Mouse (Mus musculus) heart, postnatal 36 days (tissue): ENCODE measurements around the gene Acot2. TPM values are rescaled to one million over a fixed set of nuclear protein-coding genes. Genes with fewer than 3 reads are reported as not detected.
"Not testable (repeated sequence)": the region's sequence is repeated elsewhere in the genome, so short reads cannot be mapped to it uniquely, and the experiment has no call there.

Experiments
- DNase-seq, 2 experiments: peaks; one replicate each; pipeline ENCODE4 v3.0.0; 2021 to 2022
- intact Hi-C: fragments of 180-260 bp; cut with DNase I; formaldehyde crosslinking; loops from one replicate; pipeline ENCODE4 v1.15.1; 2025
- total RNA-seq, 2 experiments: library from RNA; stranded (reverse); gene quantifications; 2 replicates each; pipeline ENCODE4 v1.2.3; 2021

Gene Acot2
- total RNA-seq, 2 experiments from 2014 or later: 139 to 166 TPM

DNA sequence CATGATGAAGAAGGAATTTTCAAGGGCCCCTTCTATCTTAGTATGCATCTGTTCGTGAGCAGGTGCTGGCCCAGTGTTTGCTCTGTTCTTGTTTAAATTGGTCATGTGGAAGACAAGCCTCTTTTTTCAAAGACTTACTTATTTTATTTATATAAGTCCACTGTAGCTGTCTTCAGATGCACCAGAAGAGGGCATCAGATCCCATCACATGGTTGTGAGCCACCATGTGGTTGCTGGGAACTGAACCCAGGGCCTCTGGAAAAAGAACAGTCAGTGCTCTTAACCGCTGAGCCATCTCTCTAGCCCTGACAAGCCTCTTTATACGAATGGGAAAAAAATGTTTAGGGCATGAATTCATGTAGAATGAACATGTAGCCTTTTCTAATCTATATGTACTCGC, 1.7 kb downstream of the Acot2 start:
- intact Hi-C loops: no loop called here
- no peak for DNase-seq

DNA sequence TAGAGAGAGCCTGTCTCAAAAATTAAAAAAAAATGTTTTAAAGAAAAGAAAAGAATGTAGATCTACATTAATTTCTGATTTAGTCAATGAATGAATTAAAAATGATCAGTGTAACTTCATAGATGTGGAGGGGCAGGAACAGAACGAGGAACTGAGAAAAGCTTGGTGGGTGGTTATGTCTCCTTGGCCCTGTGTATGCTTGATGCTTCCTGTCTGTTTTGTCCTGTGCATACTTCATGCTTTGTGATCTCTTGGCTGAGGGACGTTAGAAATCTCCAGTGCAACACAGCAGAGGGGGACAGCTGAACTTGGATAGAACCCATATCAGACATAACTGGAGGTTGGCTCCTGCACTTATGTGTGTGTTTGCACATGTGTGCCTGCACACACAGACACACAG, 9.6 kb downstream of the Acot2 start:
- no peak for DNase-seq
- intact Hi-C loops: no loop called here

DNA sequence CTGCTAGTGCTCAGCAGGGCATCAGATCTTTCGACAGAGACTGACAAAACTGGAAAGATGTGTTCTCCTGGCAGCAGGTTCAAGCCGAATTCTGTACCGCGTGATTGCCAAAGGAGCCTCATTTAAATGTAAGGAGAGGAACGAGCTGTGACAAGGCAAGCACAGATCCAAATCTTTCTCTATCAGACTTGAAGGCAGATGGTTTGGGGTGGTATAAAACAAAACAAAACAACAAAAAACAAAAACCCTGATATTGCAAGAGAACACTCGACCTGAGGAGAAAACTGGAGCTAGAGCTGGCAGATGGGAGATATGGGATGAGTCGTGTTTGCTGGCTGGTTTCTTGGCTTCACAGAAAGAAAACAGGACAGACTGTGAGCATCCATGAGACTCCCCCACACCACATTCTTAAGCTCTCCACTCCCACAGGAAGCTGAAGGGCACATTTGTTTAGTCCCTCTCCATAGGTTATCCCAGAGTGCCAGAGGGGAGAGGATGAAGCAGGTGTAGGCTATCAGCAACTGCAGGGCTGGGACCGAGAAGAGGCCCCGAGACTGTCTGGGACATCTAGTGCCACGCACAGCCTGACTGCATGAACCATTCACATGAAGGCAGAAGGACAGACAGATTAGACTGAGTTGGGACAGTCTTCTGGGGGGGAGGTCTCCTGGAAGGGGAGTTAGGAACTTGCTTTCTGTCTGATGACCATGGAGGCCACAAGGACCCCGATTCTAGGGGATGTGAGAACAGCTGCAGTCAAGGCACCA, 10.9 kb downstream of the Acot2 start:
- intact Hi-C loops: no loop called here
- DNase-seq: no peak

DNA sequence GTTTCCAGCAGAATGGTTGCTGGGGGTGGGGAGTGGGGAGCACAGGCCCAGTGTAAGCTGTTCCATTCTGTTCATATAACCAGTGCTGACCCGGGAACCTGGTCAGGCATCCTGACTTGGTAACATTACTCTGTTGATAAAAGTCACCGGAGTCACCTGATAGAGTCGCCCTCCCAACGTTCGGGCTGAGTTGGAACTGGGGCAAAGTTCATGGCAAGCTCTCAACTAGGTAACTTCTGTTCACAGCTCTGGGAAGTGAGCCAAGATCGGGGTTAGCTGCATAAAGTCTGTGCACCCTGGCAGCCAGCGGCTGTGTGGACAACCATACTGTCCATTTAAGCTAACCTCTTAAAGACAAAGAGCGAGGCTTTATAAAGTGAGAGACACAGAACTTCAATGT, 11.6 kb downstream of the Acot2 start:
- peak; percentile 52 to 71 for DNase-seq

DNA sequence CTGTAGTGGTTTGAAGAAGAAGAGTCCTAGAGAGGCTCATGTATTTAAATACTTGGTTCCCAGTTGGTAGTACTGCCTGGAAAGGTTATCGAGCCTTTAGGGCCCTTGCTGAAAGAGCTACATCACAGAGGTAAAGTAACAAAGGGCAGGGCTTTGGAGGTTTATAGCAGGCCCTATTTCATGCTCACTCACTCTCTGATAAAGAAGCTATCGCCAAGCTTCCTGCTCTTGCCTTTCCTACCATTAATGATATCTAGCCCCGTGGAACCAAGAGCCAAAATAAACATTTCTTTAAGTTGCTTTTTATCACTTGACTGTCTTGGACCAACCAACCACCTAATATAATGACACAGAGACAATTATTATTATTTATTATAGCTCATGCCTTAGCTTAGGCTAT, 12.8 kb downstream of the Acot2 start:
- intact Hi-C loops: no loop called here
- no peak for DNase-seq

More for the DNA sequence above, 11.6 kb downstream of the Acot2 start:
- intact Hi-C loops: not testable (repeated sequence)

DNA sequence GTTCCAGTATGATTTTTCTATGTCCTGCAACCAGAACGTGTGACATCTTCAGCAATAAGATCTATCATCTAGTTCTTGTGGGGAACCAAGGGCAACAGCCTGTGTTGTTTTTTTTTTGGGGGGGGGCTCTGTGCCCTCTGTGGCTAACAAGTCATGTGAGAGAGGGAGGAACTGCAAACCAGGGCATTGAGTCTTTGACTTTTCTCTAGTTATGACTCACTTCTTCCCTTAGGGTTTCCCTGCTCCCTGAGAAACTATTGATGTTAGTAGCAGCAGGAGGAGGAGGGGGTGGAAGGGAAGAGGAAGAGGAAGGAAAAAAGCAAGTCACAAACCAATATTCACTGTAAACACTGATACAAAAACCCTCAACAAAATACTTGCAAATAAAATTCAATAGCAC, 16.2 kb downstream of the Acot2 start:
- no peak for DNase-seq
- intact Hi-C loops: no loop called here

DNA sequence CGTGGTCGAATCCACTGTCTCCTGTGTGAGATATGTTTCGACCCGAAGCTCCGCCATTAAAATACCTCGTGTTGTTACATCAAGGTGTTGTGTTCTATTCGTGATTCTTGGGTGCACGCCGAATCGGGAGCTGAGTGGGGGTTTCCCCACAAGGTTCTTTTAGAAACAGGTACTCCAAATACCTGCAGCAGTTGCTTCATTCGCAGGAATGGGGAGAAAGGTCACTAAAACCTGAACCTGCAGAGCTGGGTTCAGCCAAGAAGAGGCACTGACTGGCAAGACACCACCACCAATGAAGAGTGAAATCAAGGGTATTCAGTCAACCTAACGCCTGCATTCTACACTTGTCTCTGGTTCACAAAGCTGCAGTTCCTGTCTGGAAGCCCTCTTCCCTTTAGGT, 20.6 kb downstream of the Acot2 start:
- intact Hi-C loops: no loop called here
- DNase-seq: no peak

DNA sequence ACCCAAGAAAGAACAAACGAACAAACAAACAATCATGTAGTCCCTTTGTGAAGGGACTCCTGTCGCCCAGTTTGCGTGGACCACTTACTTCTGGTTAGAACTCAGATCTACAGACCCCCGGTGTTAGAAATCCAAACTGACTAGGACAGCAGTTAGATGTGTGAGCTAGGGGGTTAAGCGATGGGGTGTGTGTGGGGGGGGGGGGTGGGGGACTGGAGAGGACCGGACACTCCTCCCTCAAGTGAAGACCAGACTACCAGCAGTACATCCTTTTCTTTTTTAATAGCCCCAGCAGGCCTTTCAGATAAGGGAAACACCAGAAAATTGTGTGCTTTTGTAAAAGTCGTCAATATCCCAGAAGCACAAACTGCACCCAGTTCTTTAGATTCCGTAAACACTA, 21.1 kb downstream of the Acot2 start:
- no peak for DNase-seq
- intact Hi-C loops: no loop called here

DNA sequence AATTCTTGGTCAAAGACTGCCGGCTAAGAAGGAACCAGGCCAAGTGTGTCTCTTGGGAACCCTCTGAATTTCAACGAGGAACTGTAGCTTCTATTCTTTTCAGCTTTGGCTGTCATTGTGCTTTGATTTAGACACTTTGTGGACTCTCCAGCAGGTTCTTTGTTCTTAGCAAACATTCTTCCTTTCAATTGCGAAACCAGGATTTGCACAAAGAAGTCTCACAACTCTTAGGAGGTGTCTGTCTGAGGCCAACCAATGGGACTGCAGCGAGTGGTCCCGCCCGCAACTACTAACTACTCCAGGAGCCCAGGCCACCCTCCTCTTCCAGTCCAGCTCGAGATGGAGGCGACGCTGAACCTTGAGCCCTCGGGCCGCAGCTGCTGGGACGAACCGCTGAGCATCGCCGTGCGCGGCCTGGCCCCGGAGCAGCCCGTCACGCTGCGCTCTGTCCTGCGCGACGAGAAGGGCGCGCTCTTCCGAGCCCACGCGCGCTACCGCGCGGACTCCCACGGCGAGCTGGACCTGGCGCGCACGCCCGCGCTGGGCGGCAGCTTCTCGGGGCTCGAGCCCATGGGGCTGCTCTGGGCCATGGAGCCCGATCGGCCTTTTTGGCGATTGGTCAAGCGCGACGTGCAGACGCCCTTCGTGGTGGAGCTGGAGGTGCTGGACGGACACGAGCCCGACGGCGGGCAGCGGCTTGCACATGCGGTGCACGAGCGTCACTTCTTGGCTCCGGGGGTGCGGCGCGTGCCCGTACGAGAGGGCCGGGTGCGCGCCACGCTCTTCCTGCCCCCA, 21.7 kb downstream of the Acot2 start, which contains the start of gene Acot1:
Gene Acot1 (plus strand): TSS at position 320 of the 795 bp plus-strand sequence.
- intact Hi-C loops: not testable (repeated sequence)
- DNase-seq: peak; percentile 68 to 78

DNA sequence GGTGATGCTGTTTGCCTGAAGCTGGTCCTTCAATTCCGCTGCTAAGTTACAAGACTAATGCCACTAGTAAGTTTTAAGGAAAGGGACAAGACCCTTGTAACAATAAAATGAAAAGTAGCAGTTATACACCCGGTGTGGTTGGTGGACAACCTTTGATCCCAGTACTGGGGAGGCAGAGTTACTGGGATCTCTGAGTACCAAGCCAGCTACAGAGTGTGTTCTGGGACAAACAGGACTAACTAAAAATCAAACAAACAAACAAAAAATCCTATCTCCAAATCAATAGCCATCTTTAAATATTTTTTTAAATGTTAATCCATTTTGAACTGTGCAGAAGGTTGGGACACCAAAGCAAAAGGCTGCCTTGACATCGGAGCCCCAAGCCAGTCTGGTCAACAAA, 22.5 kb downstream of the Acot2 start:
- no peak for DNase-seq
- intact Hi-C loops: no loop called here

DNA sequence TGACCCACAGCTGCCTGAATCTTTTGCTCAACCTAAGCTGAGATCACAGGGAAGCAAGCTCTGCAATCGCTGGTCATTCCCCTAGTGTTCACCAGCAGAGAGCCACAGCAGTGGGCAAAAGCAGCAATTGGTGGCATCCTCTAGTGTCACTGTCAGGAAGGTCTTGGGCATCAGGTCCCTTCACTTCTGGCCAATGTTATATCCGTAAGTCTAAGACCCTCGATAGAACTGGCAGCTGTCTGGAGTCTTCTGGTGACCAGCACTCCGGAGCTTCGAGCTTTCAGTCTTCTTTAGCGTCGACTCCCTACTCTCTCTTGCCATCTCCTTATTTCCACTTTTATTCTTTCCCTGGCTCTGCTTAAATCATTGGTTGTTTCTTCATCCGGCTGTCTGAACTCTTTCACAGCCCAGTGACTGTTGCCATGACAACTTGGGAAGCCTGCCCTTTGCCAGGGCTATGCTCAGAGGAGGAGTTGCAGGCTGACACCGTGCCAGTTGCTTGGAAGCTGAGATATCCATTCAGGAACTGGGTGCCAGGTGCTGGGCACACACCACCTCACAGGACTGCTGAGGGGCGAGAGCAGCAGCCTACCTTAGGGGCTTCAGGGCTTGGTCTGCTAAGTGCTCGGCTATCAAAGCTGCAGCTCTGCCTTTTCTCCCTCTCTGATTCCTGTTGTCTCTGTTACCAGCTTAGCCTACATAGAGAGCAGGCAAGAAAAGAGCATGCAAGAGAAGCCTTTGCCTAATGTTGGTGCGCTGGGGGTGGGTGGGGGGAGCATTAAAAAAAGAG, 23.8 kb downstream of the Acot2 start:
- DNase-seq: peak; percentile 53 to 58
- intact Hi-C loops: no loop called here

DNA sequence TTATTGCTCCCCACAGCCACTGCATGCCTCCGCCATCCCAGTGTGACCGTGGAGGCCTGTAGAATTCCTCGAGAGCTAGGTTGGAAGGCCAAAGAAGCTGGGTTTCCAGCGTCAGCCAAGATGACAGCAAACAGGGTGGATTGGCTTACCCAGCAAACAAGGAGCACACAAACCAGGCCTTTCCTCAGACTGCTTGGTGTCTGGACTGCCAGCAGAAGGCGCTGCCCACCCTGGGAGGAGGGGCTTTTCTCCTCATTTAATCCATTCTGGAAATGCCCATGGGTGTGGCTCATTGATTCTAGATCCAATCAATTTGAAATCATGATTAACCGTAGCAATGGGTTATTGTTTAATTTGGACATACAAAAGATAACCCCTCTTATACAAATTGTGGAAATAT, 25.5 kb downstream of the Acot2 start:
- intact Hi-C loops: no loop called here
- no peak for DNase-seq

DNA sequence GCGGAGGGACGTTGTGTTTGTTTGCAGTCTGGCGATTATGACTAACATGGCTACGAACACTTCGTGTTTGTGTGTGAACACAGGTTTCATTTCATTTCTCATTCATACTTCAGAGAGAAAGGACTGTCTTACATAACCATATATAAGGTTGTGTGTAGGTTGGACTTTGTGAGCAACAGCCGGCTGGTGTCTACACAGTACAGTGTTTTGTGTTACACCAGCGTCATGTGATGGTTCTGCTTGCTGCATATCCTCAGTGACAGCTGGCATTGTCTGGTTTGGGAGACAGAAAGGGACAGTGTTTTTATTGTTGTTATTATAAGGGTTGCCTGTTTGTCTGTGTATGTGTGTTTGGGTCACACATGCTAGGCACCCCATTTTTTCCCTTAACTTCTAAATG, 26.0 kb downstream of the Acot2 start:
- intact Hi-C loops: no loop called here
- DNase-seq: no peak

DNA sequence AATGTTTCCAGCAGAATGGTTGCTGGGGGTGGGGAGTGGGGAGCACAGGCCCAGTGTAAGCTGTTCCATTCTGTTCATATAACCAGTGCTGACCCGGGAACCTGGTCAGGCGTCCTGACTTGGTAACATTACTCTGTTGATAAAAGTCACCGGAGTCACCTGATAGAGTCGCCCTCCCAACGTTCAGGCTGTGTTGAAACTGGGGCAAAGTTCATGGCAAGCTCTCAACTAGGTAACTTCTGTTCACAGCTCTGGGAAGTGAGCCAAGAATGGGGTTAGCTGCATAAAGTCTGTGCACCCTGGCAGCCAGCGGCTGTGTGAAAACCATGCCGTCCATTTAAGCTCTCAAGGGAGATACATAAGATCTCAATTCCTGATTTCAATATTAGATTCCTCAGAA, 32.9 kb downstream of the Acot2 start:
- intact Hi-C loops: not testable (repeated sequence)
- DNase-seq: peak; percentile 57 to 74

DNA sequence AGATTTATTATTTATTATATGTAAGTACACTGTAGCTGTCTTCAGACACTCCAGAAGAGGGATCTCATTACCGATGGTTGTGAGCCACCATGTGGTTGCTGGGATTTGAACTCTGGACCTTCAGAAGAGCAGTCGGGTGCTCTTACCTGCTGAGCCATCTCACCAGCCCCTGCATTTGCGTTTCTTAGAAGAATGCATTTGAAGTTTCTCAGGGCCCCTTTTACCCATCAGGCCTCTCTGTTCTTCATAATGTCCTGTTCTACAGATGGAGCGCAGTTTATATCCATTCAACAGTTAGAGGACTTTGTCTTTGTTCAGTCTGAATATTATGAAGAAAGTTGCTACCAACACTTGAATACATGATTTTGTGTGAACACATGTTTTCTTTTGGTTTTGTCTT, 34.6 kb downstream of the Acot2 start:
- intact Hi-C loops, DNase-seq: not testable (repeated sequence)

DNA sequence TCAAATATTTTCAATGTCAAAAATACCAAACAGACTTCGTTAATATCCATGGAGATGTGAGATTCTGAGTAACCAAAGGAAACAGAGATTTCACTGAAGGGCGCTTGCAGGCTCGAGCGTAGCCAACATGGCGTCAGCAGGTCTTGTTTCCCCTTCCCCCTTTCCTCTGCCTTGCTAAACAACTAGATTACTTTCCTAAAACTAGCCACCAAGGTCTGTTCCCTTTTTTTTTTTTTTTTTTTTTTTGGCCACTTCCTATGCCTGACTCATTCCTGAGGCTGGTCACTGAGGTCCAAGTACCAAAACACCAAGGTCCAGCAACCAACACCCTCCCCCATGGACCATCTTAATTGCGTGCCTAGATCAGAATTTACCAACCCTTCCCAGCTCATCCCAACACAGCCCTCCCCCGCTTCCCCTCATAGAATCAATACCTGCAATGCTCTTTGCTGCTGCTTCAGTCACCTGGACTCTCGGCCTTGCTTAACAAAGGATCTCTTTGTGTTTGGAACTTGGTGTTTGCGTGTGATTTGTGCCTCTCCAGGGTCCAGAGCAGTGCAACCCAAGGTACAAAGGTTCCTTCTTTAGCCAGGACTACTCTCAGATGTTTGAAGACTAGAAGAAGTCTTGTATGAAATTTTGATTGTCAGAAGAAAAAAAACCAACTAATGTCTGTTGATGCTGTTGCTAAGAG, 35.5 kb downstream of the Acot2 start:
- intact Hi-C loops: no loop called here

DNA sequence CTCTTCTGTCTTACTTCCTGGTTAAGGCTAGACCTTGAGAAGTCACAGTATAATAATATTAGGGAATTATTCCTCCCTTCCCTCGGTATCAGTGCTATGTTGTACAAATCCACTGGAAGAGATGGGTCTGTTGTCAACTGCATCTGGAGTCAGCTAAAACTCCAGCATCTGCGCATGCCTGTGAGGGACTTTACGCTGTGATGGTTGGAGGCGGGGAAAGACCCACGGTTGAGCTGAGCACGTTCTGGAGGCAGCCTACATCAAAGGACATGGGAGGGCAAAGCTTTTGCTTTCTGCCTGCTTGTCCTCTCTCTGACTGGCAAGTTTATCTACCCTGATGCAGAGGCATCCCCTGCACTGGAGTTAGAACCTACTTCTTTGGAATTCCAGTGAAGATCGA, 38.2 kb downstream of the Acot2 start:
- intact Hi-C loops: no loop called here
- no peak for DNase-seq

More for the DNA sequence above, 35.5 kb downstream of the Acot2 start:
- DNase-seq: no peak

DNA sequence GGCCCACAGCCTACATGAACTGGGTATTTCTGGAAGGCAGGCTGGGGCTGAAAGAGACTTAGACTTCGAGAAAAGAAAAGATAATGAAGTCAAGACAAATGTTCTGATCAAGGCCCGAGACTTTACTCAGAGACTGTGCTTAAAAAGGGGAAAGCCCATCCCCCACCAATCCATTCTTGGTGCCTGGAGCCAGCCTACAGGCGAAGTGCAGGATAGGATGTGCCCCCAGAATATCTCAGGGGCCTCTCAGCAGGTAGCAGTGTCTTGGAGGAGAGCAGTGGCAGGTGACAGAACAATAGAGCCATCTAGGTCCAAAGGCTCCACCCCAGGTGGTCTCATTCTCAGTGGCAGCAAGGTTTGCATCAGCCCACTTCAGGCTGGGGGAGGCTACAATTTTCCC, 40.7 kb downstream of the Acot2 start:
- intact Hi-C loops, DNase-seq: not testable (repeated sequence)

DNA sequence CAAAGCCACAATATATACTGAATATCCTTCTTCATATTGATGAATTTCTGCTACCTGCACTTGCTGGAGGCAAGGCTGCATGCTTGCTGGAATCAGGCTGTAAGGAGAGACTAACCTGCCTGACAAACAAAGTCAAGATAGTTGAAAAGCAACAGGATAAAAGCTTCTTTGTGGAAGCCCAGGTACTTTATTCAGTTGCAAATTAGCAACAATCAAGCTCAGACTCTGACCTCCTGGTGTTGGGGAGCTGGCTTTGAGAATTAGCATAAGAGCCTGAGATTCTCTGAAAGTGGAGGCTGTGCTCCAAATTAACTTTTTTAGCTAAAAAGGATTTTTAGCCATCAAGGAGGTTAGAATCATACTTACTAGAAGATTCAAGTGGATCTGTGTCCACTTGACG, 41.4 kb downstream of the Acot2 start:
- intact Hi-C loops, DNase-seq: not testable (repeated sequence)

DNA sequence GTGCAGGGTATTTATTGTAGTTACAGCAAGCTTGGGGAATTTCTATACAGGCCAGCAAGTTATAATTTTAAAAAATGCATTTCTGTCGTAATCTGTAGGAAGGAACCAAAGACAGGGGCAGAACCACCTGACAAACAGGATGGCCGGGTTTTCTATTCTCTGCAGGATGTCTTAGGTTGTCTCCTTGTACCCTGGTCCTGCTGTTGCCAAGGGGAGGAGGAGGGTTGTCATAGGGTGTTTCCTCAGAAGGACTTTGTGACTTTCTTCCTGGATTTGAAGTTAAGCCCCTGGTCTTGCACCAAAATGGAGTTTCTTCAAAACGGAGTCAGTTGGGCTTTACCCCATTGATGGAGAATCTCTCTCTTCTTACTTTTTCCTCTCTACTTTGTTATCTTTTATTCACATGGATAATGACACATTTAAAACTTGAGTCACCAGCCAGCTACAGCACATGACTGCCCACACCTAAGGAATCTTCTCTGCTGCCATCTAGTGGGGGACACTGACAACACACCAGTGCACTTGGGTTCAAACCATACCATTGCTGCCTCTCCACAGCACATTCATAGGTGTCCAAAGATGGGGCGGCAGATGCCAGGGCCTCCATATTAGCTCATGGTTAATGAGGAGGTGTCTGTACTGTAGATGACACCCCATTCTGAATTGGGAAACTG, 43.1 kb downstream of the Acot2 start:
- intact Hi-C loops: loop anchor here (1.0 to 10.0 kb wide), 3 partner anchors 57 to 318 kb away; no protein-coding TSS in a partner anchor
- DNase-seq: peak; percentile 81
